Mouse (Mus musculus): ENCODE measurements around the gene Ntng1. TPM values are rescaled to one million over a fixed set of nuclear protein-coding genes. Genes with fewer than 3 reads are reported as not detected.
"Not testable (repeated sequence)": the region's sequence is repeated elsewhere in the genome, so short reads cannot be mapped to it uniquely, and the experiment has no call there.

Gene Ntng1
- polyA plus RNA-seq, 1 experiment from 2014 or later, result 2.6 TPM

- not testable (repeated sequence) for ATAC-seq (ENCODE audit: borderline replicate concordance, extremely low read depth, low FRiP score, low TSS enrichment); H3K4me3 ChIP-seq; H3K4me1 ChIP-seq; H3K9ac ChIP-seq; H3K27ac ChIP-seq; H3K4me2 ChIP-seq; H3K36me3 ChIP-seq; H3K9me3 ChIP-seq; H3K27me3 ChIP-seq
- 56% methylated on average over 3 of the region's 3 CpGs for WGBS
Observed at GRCm38 (mm10) chr3:109747593-109747992, 396.2 kb downstream of the Ntng1 start.

- no peak overlapping the region for H3K4me3 ChIP-seq
- H3K4me2 ChIP-seq, result no peak overlapping the region
- H3K9me3 ChIP-seq, result no peaks in the 10 kb centered on the region
- H3K27ac ChIP-seq, result no peak overlapping the region
- no peak overlapping the region for H3K9ac ChIP-seq
- H3K4me1 ChIP-seq, result no peaks in the 10 kb centered on the region
- ATAC-seq (ENCODE audit: borderline replicate concordance, extremely low read depth, low FRiP score, low TSS enrichment), result no peak
- H3K36me3 ChIP-seq, result no peaks in the 10 kb centered on the region
- no peaks in the 10 kb centered on the region for H3K27me3 ChIP-seq
- WGBS, result 38% methylated on average over 2 of the region's 2 CpGs
Observed at GRCm38 (mm10) chr3:109740466-109741102, 403.2 kb downstream of the Ntng1 start.

- WGBS, result 40% methylated on average over 10 of the region's 10 CpGs
- H3K27me3 ChIP-seq, result no peaks in the 10 kb centered on the region
- peak; percentile 67; the same call in 1 of the 2 replicates for ATAC-seq (ENCODE audit: borderline replicate concordance, extremely low read depth, low FRiP score, low TSS enrichment)
- no peaks in the 10 kb centered on the region for H3K36me3 ChIP-seq
- H3K4me3 ChIP-seq, result no peak overlapping the region
- H3K27ac ChIP-seq, result no peak overlapping the region
- peaks cover 5% of the 10 kb centered on the region; the same call in 1 of the 2 replicates for H3K4me1 ChIP-seq
- H3K9ac ChIP-seq, result no peak overlapping the region
- no peak overlapping the region for H3K4me2 ChIP-seq
- H3K9me3 ChIP-seq, result no peaks in the 10 kb centered on the region
Observed at GRCm38 (mm10) chr3:109732327-109733182, 411.3 kb downstream of the Ntng1 start.

GRCm38 (mm10) chr3:109731592-109732230, 412.1 kb downstream of the Ntng1 start:
- no peak for ATAC-seq (ENCODE audit: borderline replicate concordance, extremely low read depth, low FRiP score, low TSS enrichment)
- Histone ChIP-seq H3K36me3 (no peaks in the 10 kb centered on the region), H3K4me1 (peaks cover 5% of the 10 kb centered on the region; the same call in 1 of the 2 replicates), H3K27ac (no peak overlapping the region), H3K9me3 (no peaks in the 10 kb centered on the region), H3K27me3 (no peaks in the 10 kb centered on the region), H3K4me3 (no peak overlapping the region), H3K4me2 (no peak overlapping the region), H3K9ac (no peak overlapping the region)
- 65% methylated on average over 5 of the region's 5 CpGs for WGBS

Other genes starting within 250 kb of the Ntng1 start
- gene Prmt6, start 107.0 kb upstream of the Ntng1 start, polyA plus RNA-seq (2015; fragmentation: Nextera tagmentation; extraction: Ambion mirVana), result 19.3 and 21.2 TPM in 2 replicates